Mouse (Mus musculus): Measurements from ENCODE around the gene Vav3.
A peak's percentile ranks its signal among the peaks of the same experiment; 100 is the strongest.

Vav3 gene

DNA sequence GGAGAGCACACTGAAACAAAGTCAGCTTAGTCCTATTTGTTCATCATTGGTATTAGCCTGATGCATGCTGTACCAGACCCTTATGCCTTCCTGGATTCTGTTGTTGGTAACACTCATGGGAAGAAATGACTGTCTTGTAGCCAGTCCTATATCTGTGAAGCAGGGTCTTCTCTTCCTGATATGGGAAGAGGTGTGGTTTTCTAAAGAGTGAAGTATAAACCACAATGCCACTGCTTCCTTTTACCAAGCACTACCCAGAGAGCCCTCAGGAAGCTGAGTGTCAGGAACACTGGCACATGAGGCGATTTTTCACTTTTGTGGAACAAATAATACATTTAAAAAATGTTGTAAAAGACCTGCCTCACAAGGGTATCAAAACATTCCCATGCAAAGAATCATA, 231.0 kb downstream of the Vav3 start:
- no peak for DNase-seq (ENCODE audit: extremely low read depth, low read depth, low spot score)

DNA sequence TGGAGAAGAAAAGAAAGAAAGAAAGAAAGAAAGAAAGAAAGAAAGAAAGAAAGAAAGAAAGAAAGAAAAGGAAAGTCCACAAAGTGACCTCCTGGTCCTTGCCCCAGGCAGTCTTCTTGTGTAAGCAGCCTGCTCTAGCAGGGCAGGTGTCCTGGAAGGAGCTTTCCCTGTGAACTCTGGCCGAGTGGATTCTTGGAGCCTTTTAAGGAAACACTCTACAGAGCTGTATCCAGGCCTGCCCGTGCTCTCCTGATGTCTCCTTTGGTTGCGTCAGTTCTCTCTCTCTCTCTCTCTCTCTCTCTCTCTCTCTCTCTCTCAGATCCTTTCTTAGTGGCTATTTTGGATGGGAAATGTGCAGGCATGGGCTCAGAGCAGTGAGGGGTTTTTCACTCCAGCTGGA, 232.4 kb downstream of the Vav3 start:
- DNase-seq (ENCODE audit: extremely low read depth, low read depth, low spot score), result no peak

DNA sequence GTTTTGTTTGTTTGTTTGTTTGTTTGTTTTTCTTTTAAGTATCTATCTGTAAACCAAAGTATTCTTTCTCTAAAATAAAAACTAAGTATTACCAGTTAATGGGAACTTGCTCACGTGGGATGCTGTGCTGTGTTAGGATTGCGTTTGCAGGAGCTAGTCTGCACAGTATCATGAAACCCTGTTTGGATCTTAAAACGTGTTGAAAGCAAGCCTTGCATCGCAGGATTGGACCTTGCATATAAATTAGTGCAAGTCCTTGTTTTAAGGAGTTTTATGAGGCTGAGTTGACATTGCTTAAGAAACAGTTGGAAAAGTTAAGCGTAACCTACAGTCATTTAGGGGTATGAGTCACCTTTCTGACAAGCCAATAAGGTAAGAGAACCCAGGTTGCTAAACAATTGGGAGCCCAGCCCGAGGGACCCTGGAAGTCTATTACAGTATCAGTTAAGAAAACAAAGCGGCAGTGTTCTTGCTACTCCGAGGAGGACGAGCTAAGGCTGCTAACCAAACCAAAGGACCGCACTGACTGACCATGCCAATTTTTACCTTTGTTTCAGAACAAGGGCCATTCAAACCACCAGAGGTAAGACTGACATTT, 233.2 kb downstream of the Vav3 start:
- peak; percentile 99 for DNase-seq (ENCODE audit: extremely low read depth, low read depth, low spot score)

DNA sequence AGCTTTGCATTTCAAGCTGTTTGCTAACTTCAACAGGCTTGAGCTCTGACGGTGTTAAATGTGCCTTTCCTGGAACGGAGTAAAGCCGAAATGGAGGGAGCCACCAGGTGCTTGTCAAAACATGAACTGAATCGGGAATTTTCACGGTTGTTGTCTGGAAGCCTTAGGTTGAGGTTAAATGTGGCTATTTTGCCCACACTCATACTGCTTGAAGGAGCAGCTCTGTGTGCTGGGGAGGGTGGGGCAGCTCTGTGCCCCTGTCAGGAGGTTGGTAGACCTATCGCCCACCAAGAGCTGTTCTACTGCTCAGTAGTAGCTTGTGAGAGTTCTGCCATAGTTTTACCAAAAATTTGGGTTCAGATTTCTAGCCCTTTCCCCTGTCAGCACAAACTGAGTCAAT, 233.7 kb downstream of the Vav3 start:
- no peak for DNase-seq (ENCODE audit: extremely low read depth, low read depth, low spot score)

DNA sequence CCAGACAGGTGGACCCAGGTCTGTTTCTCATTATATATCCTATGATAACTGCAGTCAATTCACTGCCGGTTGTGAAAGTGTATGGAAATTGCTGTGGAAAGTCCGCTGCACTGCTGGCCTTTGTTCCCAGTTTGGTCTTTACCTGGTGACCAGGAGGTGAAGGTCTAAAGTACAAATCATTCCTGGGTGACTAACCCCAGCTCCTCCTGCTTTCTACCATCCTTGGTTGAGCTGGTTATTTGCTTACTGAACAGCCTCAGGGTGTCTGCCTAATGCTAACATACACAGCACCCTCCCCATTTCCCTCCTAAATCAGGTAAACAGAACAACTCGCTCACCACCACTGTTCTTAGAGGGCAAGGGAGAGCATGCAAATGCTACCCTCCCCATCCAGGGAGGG, 237.9 kb downstream of the Vav3 start:
- no peak for DNase-seq (ENCODE audit: extremely low read depth, low read depth, low spot score)

DNA sequence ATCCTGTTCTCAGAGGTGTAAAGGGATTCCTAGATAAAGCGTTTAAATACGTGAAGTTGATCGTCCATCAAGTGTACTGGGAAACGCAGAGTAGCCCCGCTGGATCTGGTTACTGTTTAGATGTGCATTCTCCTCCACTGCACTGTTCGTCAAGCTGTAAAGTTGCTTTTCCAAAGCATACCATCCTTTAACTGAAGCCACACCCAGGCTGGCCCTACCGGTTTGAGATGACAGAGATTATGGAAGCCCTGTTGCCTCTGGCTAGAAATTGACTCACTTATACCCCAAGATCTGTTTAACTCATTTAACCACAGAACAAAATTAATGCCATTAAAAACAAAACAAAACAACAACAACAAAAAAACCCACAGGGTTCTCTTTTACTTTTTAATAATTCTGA, 238.5 kb downstream of the Vav3 start:
- no peak for DNase-seq (ENCODE audit: extremely low read depth, low read depth, low spot score)

DNA sequence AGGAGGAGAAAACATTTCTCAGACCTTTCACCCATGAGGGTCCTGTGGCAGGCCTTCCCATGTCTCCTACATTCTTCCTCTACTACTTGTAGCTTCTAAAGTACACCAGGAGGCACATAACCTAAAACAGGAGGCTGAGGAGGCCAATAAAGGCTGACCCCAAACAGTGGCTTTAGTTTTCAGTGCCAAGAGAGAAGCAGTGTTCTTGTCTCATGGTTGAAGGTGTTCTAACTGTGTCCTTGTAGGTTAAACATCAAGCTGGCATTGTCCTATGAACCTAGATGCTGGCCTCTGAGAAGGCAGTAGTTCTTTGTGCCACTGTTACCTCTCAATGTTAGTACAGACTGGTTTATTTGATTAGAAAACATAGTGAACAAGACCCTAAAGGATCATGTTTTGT, 245.5 kb downstream of the Vav3 start:
- no peak for DNase-seq (ENCODE audit: extremely low read depth, low read depth, low spot score)

DNA sequence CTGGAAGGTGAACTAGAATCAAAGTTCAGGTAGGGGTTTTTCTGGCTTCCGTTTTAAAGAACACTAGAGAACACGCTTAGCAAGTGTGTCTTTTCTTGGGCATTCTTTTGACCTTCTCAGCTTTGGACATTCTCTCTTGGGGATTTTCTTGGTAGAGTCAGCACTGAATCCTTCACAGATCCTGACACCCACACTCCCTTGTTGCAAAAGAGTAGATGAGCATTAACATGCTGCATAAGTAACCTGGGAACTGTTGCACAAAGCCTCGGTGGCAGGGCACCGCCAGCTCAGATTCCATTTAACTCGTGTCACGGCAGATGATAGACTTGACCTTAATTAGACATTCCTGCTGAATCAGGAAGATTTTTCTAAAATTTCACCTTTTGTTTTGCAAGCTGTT, 252.5 kb downstream of the Vav3 start:
- peak; percentile 96 for DNase-seq (ENCODE audit: extremely low read depth, low read depth, low spot score)

DNA sequence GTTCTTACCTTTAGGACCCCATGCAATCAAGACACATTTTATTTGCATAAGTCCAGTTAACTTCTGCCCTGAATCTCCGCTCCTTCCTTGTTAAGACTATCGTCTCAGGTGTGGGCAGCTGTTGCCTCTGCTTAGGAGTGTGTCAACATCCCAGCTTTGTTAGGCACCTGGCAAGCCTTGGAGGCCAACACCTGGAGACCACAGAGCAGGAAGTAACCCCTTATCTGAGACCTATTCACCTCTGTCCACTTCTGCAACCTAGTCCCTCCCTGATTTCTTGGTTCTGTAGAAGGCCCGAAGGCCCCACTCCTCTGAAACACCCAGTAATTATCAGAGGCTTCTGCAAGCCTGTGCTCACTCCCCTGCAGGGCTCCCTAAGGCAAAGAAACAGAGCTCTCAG, 255.6 kb downstream of the Vav3 start:
- peak; percentile 66 for DNase-seq (ENCODE audit: extremely low read depth, low read depth, low spot score)

DNA sequence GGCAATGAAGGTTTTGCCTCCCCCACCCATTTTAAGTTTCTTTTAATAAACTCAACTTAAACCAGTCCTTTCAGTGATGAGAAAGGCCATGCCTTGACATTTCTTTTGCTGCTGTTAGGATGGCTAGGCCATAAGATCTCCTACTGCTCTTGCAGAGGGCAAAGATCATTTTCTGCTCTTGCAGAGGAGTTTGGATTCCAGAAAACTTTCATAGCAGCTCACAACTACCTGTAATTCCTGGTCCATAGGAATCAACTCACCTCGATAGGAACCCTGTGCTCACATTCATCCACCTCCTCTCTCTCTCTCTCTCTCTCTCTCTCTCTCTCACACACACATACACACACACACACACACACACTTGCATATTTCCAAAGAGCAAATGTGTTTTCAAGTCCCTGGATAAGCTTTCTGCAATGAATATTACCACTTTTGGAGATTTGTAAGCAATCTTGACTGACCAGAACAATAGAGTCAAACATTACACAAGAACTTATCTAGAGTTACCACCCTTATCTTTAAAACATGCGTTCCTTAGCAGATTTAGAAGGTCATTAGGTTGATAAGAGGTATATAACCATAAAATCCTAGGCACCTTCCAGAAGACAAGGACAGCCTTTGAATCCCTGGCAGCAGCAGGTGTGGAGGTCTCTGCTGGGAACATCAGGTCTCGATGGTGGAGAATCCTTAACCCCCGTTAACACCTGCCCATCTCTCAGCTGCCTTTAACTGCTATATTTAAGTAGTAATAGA, 260.4 kb downstream of the Vav3 start:
- DNase-seq (ENCODE audit: extremely low read depth, low read depth, low spot score), result no peak

DNA sequence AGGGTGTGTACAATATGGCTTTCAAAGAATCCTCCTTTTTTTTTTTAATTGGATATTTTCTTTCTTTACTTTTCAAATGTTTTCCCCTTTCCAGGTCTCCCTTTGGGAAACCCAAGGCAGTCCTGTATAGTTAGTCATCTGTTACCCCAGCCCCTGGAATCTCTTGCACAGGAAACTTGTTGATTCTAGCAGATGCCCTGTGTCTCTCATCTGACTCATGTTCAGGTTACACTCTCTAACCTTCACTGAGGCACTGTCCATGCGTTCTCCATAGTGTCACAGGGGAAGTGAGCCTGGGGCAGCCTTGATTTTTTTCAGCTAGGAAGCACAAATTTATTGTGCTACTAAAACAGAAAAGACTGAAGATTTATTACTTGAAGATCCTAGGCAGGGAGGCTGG, 262.3 kb downstream of the Vav3 start:
- no peak for DNase-seq (ENCODE audit: extremely low read depth, low read depth, low spot score)

DNA sequence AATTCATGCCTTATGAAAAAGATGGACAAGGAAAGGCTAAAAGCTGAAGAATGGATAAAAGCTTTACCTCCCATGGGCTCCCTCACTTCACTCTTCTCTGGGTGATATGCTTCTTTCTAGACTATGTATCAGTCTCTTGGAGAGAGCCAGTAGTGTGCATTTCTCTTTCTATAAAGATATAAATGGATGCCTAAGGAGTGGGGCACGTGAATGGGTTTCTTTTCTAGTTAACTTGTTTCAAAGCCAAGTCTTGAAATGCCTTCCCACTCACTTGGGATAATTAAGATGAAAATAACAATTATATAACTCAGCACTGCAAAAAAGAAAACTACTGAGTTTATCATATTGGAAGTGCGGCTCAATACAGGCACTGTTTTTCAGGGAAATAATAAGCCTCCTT, 265.7 kb downstream of the Vav3 start:
- DNase-seq (ENCODE audit: extremely low read depth, low read depth, low spot score), result no peak

DNA sequence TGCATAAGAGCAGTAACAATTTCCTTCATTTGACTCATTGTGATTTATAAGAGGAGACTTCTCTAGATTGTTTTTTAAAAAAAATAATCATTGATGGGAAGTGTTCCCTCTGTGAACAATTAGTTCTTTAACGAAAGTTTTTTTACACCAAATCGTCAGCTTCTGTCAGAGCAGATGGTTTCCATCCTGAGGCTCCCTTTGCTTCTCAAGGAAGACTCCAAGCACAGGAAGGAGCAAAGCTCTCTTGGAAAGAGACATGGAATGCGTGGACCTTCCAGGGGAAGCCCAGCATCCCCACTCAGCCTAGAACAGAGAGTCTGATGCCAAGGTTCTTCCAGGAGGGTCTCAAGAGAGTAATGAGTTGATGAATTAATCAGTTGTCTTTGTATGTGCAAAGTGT, 281.3 kb downstream of the Vav3 start:
- no peak for DNase-seq (ENCODE audit: extremely low read depth, low read depth, low spot score)

DNA sequence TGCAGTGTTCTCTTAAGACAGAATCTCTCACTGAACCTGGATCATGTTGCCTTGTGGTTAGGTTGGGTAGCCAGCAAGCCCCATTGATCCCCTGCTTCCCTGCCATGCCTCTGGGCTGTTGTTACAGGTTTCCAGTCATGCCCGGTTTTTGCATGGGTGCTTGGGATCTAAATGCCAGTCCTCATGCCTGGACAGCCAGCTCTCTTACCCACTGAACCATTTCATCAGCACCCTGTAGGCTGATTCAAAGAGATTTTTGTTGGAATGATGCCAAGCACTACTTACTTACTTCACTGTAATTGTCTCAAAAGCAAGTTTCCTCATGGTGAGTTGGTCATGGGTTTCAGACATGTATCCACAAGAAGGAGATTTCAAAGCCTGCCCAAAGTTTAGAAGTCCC, 281.9 kb downstream of the Vav3 start:
- DNase-seq (ENCODE audit: extremely low read depth, low read depth, low spot score), result peak; percentile 100

DNA sequence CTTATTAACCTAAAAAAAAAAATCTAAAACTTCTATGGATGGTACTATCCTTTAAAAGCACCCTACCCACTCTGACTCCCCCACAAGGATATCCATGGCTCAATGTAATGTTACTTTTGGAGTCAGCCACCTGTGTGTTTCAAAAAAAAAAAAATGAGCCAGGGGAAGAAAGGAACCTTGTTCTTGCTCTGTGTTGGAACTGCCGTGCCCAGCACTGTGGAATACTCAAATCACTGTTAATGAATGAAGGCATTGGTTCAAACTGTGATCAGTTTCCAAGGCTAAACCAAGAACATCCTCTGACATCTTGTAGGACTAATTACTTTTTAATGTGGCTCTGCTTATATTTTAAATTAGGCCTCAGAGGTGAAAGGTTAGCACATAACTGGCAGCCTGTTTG, 282.4 kb downstream of the Vav3 start:
- peak; percentile 76 for DNase-seq (ENCODE audit: extremely low read depth, low read depth, low spot score)

DNA sequence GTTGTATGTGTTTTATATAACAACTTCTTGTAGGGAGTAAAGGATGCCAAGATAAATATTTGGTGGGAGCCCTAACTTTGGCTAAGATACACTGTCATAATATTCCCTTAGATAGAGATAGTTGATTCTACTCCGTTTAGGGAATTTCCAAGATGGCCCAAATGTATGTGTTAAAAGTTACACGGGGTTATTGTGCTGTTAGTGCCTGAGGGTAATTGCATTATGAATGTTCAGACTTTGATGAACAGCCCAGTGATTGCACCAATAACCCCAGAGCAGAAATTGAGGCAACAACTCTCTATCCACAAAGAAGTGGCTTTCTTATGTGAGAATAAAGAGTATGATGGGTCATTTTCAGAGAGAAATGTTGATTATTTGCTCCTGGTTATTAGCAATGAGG, 283.3 kb downstream of the Vav3 start:
- DNase-seq (ENCODE audit: extremely low read depth, low read depth, low spot score), result no peak

DNA sequence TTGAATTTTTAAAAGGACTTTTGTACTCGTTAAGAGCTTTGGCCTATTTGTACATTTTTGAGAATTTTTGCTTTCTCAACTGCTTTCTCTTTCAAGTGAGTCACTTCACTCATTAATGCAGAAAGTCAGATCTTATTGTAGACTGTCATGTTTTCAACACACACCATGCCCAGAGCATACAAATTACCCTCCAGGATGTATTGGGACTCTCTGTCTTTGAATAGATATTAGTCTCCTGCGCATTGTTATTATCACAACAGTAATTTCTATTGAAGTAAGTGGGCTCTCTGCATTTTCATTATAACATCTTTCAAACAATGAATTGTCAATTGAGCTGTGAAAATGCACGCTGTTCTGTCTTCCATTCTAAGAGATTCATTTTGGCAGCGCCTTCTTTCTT, 295.6 kb downstream of the Vav3 start:
- DNase-seq (ENCODE audit: extremely low read depth, low read depth, low spot score), result no peak

DNA sequence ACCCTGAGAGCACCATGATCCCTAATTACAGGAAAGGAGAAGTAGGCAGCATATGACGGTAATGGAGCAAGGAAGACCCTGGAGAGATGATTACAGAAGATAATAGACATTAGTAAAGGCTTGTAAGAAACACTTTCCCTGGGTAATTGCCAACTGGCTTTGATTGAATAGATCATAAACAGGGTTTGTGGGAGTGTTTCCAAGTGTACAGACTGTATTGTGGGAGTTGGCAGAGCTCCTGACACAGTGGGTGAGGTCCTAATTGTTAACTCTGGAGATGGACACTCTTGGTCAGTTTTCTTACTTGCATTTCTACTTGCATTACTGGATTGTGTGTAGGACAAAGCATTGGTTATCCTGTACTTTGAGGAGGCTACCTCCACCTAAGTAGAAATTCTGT, 298.9 kb downstream of the Vav3 start:
- peak; percentile 86 for DNase-seq (ENCODE audit: extremely low read depth, low read depth, low spot score)

DNA sequence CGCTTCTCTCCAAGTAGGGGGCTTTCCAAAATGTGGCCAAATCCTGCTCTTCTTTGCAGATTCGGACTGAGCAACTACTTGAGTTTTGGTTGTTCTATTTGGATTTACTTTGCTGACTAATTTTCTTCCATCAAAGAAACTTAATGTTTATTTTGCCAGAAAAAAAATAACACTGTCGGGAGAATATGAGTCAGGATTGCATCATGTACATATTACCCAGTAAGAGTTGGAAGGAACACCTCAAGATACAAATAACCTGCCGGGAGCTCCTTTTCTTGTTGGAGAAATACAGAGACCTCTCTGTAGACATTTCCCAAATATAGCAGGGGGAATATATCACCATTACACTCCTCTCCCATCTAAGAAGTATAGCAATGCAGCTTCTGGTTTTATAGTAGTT, 300.3 kb downstream of the Vav3 start:
- DNase-seq (ENCODE audit: extremely low read depth, low read depth, low spot score), result no peak

DNA sequence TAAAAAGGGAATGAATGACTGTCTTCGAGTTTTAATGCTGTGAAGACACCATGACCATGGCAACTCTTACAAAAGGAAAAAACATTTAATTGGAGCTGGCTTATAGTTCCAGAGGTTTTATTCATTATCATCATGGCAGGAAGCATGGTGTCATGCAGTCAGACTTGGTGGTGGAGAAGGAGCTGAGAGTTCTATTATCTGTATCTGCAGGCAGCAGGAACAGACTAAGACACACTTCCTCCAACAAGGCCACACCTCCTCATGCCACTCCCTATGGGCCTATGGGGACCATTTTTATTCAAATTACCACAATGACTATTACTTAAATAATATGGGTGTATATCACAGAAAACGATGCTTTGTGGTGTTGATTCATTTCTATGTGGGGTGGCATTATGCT, 307.8 kb downstream of the Vav3 start:
- DNase-seq (ENCODE audit: extremely low read depth, low read depth, low spot score), result no peak

DNA sequence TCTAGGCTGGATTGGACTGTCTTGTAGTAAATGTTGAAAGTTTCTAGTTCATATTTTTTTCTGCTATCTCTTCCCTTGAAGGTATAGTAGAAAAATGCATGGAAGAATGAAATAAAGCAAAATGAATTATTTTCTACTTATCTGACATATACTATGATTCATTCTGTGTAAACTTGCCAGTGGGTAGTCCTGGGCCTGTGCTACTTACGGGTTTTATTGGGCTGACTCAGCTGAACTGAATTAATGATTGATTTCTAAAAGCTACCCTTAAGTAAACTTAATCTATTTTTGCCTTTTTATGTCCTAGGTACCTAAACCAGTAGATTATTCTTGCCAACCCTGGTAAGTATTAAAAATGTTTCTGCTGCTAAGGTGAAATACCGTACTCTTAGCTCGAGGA, 311.0 kb downstream of the Vav3 start:
- DNase-seq (ENCODE audit: extremely low read depth, low read depth, low spot score), result no peak

DNA sequence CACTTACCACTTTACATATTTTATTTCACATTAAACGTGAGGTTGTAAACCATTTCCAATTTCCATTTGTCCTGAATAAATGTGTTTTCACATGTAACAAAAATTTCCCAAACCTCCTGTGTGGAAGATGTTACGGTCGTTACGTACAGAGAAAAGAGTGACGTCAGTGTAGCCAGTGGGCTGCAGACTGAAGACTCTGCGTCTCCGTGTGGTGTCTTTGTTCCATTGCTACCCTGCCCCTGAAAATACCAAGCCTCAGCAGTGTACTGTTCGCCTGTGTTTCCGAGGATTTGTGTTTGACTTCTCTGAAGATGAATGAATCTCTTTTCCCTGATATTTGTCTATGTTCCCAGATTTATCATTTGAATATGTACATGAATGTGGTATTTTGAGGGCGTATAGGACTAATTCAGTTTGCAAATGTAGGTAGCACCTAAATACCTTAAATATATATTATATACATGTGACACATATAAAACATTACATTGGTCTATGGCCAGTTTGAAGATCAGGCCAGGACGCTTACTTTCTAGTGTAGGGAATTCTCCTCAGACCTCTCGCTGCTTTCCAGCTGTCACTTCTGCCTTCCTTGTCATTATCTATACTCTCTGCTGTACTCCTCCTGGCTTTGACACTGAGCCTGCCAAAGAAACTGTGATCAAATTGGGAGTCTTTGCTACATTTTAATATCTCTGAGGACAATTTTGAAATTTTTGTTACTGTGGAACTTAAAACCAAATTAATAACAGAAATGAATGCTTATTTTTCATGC, 312.6 kb downstream of the Vav3 start:
- no peak for DNase-seq (ENCODE audit: extremely low read depth, low read depth, low spot score)

Data from fat pad, adult 2 months (tissue).